Mouse (Mus musculus) cerebellum, adult 2 months (tissue): ENCODE measurements around the gene Ankrd65.

Experiments
- CTCF ChIP-seq: fragments of 200-500 bp; IDR thresholded peaks from 2 replicates; pipeline ENCODE4 v1.5.1; 2011; ENCODE audit warnings: low read depth, mild to moderate bottlenecking, control low read depth, low read length, moderate library complexity, borderline replicate concordance; ENCODE audit not compliant: insufficient read depth
- POLR2A ChIP-seq: fragments of 200-500 bp; IDR thresholded peaks from 2 replicates; pipeline ENCODE4 v1.6.1; 2011; ENCODE audit warnings: low read length, control low read depth, borderline replicate concordance; ENCODE audit not compliant: insufficient read depth

GRCm38 (mm10) chr4:155823443-155823842 lies 33.2 kb downstream of the Ankrd65 start:
- TF ChIP-seq CTCF = no peak
- TF ChIP-seq POLR2A = no peak
